Mouse (Mus musculus): ENCODE data around the gene Sun2. TPM values are rescaled to one million over a fixed set of nuclear protein-coding genes. Genes with fewer than 3 reads are reported as not detected.
A peak's percentile ranks its signal among the peaks of the same experiment; 100 is the strongest.

Gene Sun2
- polyA plus RNA-seq, 1 experiment from 2014 or later, result 10.2 TPM

DNA sequence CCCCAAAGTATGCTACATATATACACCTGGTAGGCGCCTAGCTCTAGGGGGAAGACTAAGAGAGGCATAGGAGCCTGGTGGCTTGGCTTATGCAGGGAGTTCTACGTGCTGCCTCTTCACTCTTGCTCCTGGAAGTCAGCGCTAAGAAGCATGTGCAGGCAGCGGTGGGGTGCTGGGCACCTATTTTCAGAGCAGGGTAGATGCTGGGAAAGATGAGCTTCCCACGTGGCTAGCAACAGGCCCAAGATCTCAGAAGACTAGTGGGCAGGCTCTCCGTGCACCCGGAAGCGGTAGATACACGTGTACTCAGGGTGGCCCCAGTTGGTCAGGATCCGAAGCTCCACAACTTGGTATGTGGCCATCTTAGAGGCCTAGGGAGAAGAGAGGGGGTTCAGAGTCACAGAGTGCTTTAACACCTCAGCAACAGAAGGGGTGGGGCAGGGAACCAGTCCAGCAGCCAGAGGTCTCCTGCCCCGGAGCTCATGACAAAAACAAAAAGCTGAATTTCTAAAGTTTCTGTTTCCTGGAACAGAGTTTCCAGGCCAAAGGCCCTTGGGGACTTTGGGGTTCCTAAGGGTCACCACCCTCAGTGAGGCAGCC is 17.0 kb downstream of the Sun2 start:
- Histone ChIP-seq H3K9me3 (ENCODE audit: control insufficient read depth, low read length) (no peaks in the 10 kb centered on the region), H3K4me3 (ENCODE audit: low read depth, low read length) (no peak overlapping the region), H3K36me3 (ENCODE audit: control insufficient read depth, insufficient read depth, low read length) (peaks cover 22% of the 10 kb centered on the region), H3K4me1 (ENCODE audit: control insufficient read depth, insufficient read depth, low read length) (no peaks in the 10 kb centered on the region), H3K27ac (ENCODE audit: low read depth, low read length) (no peak overlapping the region), H3K9ac (ENCODE audit: low read length) (no peak overlapping the region), H3K4me2 (ENCODE audit: low read depth) (no peak overlapping the region), H3K27me3 (ENCODE audit: control insufficient read depth, insufficient read depth, low read length) (no peaks in the 10 kb centered on the region)
- no peak for DNase-seq (ENCODE audit: low spot score)
- 90% methylated on average over 11 of the region's 11 CpGs for WGBS
- ATAC-seq (ENCODE audit: insufficient read depth, low FRiP score, low TSS enrichment), result no peak

DNA sequence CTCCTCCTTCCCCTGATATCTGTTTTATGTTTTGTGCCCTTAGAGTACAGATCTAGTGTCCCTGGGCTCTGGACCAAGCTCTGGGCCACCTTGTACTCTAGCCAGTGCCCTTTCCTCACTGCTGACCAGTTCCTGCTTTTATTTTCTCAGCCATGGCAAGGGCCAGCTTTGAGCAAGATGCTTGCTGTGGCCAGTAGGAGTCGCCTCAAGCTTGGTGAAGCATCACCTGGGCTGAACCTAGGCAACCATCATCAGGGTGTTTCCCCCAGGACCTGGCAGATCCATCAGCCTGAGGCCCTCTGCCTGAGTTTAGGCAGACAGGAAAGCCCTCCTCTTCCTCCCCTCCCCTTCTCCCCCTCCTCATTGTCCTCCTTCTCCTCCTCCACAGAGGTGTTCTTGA is 18.9 kb downstream of the Sun2 start:
- no peak for ATAC-seq (ENCODE audit: insufficient read depth, low FRiP score, low TSS enrichment)
- Histone ChIP-seq H3K9me3 (ENCODE audit: control insufficient read depth, low read length) (no peaks in the 10 kb centered on the region), H3K36me3 (ENCODE audit: control insufficient read depth, insufficient read depth, low read length) (peaks cover 18% of the 10 kb centered on the region), H3K4me1 (ENCODE audit: control insufficient read depth, insufficient read depth, low read length) (no peaks in the 10 kb centered on the region), H3K4me3 (ENCODE audit: low read depth, low read length) (no peak overlapping the region), H3K9ac (ENCODE audit: low read length) (no peak overlapping the region), H3K4me2 (ENCODE audit: low read depth) (no peak overlapping the region), H3K27me3 (ENCODE audit: control insufficient read depth, insufficient read depth, low read length) (no peaks in the 10 kb centered on the region), H3K27ac (ENCODE audit: low read depth, low read length) (no peak overlapping the region)
- peak; percentile 34 for DNase-seq (ENCODE audit: low spot score)
- 35% methylated on average over 1 of the region's 1 CpGs for WGBS

DNA sequence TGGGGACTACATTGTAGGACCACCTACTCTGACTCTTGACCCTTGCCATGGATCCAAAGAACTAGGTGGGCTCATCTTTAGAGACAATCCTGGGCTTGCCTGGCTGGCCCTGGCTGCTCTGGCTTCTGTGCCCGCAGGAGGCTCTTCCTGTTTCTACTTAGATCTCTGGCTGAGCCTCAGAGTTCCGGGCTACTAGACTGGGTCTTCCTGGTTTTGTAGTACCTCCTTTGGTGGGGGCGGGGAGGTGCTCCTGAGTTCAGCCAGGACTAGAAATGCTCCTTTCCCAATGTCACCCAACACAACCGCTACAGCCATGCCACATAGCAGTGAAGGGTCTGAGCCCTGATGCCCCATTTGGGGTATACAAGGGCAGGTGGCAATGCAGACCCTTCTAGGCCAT is 21.5 kb downstream of the Sun2 start:
- Histone ChIP-seq H3K4me3 (ENCODE audit: low read depth, low read length) (no peak overlapping the region), H3K4me2 (ENCODE audit: low read depth) (no peak overlapping the region), H3K4me1 (ENCODE audit: control insufficient read depth, insufficient read depth, low read length) (no peaks in the 10 kb centered on the region), H3K27me3 (ENCODE audit: control insufficient read depth, insufficient read depth, low read length) (no peaks in the 10 kb centered on the region), H3K27ac (ENCODE audit: low read depth, low read length) (no peak overlapping the region), H3K36me3 (ENCODE audit: control insufficient read depth, insufficient read depth, low read length) (peaks cover 17% of the 10 kb centered on the region), H3K9ac (ENCODE audit: low read length) (no peak overlapping the region), H3K9me3 (ENCODE audit: control insufficient read depth, low read length) (no peaks in the 10 kb centered on the region)
- ATAC-seq (ENCODE audit: insufficient read depth, low FRiP score, low TSS enrichment) (no peak), DNase-seq (ENCODE audit: low spot score) (no peak)
- 84% methylated on average over 4 of the region's 4 CpGs for WGBS

DNA sequence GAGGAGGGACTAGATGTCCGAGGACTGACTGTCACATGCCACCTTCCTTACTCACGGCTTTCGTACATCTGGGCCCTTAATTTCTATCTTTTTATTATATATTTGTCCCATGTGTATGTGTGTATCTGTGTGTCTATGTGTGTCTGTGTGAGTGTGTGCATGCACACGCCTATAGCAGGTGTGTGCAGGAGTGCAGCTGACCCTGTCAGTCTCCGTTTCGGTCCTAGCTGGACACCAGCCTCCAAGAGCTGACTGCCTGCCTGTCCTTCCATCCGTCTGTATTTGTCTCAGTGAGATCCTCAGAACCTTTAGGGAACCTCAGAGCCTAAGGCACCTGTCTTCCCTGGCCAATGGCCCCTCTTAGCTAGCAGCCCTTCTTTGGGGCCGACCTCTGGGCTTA is 22.1 kb downstream of the Sun2 start:
- Histone ChIP-seq H3K27me3 (ENCODE audit: control insufficient read depth, insufficient read depth, low read length) (no peaks in the 10 kb centered on the region), H3K4me1 (ENCODE audit: control insufficient read depth, insufficient read depth, low read length) (no peaks in the 10 kb centered on the region), H3K4me2 (ENCODE audit: low read depth) (no peak overlapping the region), H3K27ac (ENCODE audit: low read depth, low read length) (no peak overlapping the region), H3K36me3 (ENCODE audit: control insufficient read depth, insufficient read depth, low read length) (peaks cover 15% of the 10 kb centered on the region), H3K9ac (ENCODE audit: low read length) (no peak overlapping the region), H3K4me3 (ENCODE audit: low read depth, low read length) (no peak overlapping the region), H3K9me3 (ENCODE audit: control insufficient read depth, low read length) (no peaks in the 10 kb centered on the region)
- no peak for DNase-seq (ENCODE audit: low spot score)
- no peak for ATAC-seq (ENCODE audit: insufficient read depth, low FRiP score, low TSS enrichment)
- WGBS, result 94% methylated on average over 8 of the region's 8 CpGs

DNA sequence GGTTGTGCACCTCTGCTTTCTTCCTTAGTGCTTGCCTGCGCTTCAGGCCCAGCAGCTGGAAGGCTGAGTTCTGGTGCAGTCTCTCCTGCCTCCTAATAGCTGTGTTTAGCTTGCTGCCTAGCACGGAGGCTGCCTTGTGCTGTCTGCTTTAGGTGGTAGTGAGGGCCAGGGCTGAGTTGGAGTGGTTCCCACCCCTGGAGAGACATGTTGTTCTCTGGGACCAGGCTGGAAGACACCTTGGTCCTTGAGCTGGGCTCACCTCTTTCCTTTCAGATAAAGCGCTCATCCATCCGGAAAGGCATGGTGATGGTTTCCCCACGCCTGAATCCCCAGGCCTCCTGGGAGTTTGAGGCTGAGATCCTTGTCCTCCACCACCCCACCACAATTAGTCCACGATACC is 25.6 kb downstream of the Sun2 start:
- H3K27ac ChIP-seq (ENCODE audit: low read depth, low read length), result no peak overlapping the region
- no peaks in the 10 kb centered on the region for H3K4me1 ChIP-seq (ENCODE audit: control insufficient read depth, insufficient read depth, low read length)
- no peak overlapping the region for H3K9ac ChIP-seq (ENCODE audit: low read length)
- H3K4me2 ChIP-seq (ENCODE audit: low read depth), result no peak overlapping the region
- H3K36me3 ChIP-seq (ENCODE audit: control insufficient read depth, insufficient read depth, low read length), result peaks cover 26% of the 10 kb centered on the region
- ATAC-seq (ENCODE audit: insufficient read depth, low FRiP score, low TSS enrichment) (no peak), DNase-seq (ENCODE audit: low spot score) (no peak)
- WGBS, result 90% methylated on average over 6 of the region's 6 CpGs
- H3K9me3 ChIP-seq (ENCODE audit: control insufficient read depth, low read length), result no peaks in the 10 kb centered on the region
- no peaks in the 10 kb centered on the region for H3K27me3 ChIP-seq (ENCODE audit: control insufficient read depth, insufficient read depth, low read length)
- no peak overlapping the region for H3K4me3 ChIP-seq (ENCODE audit: low read depth, low read length)

DNA sequence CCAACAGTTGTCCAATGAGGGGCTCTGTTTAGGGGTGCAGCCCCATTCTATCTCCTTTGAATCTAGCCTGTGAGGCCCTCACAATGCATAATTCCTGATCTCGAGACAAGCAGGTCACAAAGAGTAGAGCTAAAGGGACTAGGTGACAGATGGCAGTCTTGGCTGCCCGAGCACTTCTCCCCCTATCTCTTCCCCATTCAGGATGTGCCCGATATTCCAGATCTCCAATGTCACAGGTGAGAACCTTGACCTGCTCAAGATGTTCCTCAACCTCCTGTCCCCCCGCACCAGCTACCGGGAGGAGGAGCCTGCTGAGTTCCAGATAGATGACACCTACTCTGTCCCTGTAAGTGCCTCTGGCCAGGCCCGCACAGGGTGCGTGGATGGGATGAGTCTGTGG is 26.7 kb downstream of the Sun2 start:
- 95% methylated on average over 7 of the region's 7 CpGs for WGBS
- no peaks in the 10 kb centered on the region for H3K4me1 ChIP-seq (ENCODE audit: control insufficient read depth, insufficient read depth, low read length)
- no peak overlapping the region for H3K27ac ChIP-seq (ENCODE audit: low read depth, low read length)
- H3K4me3 ChIP-seq (ENCODE audit: low read depth, low read length), result no peak overlapping the region
- H3K4me2 ChIP-seq (ENCODE audit: low read depth), result no peak overlapping the region
- ATAC-seq (ENCODE audit: insufficient read depth, low FRiP score, low TSS enrichment) (no peak), DNase-seq (ENCODE audit: low spot score) (no peak)
- H3K36me3 ChIP-seq (ENCODE audit: control insufficient read depth, insufficient read depth, low read length), result peaks cover 29% of the 10 kb centered on the region
- H3K9ac ChIP-seq (ENCODE audit: low read length), result no peak overlapping the region
- no peaks in the 10 kb centered on the region for H3K27me3 ChIP-seq (ENCODE audit: control insufficient read depth, insufficient read depth, low read length)
- no peaks in the 10 kb centered on the region for H3K9me3 ChIP-seq (ENCODE audit: control insufficient read depth, low read length)

DNA sequence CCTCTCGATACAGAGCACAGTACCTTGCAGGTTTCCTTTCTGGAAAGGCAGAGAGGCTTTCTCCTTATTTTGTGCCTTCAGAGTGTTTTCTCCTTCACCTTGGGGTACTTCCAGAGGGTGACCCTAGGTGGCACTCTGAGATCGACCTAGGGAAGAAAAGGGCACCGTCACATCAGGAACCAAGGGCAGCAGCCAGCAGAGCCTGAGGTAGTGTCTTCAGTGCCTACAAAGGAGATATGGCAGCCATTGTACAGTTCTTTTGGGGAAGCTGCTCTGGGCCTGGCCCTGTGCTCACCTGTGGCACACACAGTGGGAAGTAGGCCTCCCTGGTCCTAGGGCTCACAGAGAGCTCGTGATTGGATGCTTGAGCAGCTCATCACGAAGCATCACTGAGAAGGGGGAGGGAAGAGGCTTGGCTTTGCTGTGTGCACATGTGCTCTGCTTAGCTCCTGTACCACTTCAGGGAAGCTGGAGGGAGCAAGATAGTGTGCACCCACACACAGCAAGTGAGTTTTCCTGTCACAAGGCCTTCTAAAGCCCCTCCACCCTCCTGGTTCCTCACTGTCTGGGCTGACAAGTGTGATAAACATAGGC is 34.0 kb downstream of the Sun2 start:
- ATAC-seq (ENCODE audit: insufficient read depth, low FRiP score, low TSS enrichment) (no peak), DNase-seq (ENCODE audit: low spot score) (no peak)
- H3K9ac ChIP-seq (ENCODE audit: low read length), result no peak overlapping the region
- no peaks in the 10 kb centered on the region for H3K9me3 ChIP-seq (ENCODE audit: control insufficient read depth, low read length)
- no peaks in the 10 kb centered on the region for H3K4me1 ChIP-seq (ENCODE audit: control insufficient read depth, insufficient read depth, low read length)
- peaks cover 21% of the 10 kb centered on the region for H3K36me3 ChIP-seq (ENCODE audit: control insufficient read depth, insufficient read depth, low read length)
- no peaks in the 10 kb centered on the region for H3K27me3 ChIP-seq (ENCODE audit: control insufficient read depth, insufficient read depth, low read length)
- H3K27ac ChIP-seq (ENCODE audit: low read depth, low read length), result no peak overlapping the region
- WGBS, result 93% methylated on average over 5 of the region's 5 CpGs
- H3K4me2 ChIP-seq (ENCODE audit: low read depth), result no peak overlapping the region
- H3K4me3 ChIP-seq (ENCODE audit: low read depth, low read length), result no peak overlapping the region

DNA sequence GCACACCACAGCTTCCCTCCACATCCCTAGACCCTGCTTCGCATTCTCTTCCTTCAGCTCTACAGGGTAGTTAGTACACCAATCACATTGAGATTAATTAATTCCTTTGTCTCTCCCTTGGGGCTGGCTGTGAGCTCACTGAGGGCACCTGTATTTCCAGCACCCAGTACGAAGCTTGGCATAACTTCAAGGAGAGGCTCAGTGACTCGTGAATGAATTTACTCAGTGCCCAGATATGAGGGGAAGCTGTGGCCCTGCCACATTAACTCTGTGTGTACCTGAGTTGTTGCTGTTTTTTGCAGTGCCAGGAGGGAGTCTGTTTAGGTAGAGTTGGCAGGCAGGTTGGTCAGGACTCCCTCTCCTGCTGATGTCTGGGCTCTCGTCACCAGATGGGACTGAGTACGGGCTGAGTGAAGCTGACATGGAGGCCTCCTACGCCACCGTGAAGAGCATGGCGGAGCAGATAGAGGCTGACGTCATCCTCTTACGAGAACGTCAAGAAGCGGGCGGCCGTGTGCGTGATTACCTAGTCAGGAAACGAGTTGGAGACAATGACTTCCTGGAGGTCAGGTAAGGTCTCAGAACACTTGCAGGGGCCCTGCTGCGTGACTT is 35.6 kb downstream of the Sun2 start:
- WGBS, result 91% methylated on average over 17 of the region's 17 CpGs
- ATAC-seq (ENCODE audit: insufficient read depth, low FRiP score, low TSS enrichment) (no peak), DNase-seq (ENCODE audit: low spot score) (no peak)
- peaks cover 13% of the 10 kb centered on the region; the same call in 1 of the 2 replicates for H3K36me3 ChIP-seq (ENCODE audit: control insufficient read depth, insufficient read depth, low read length)
- H3K27me3 ChIP-seq (ENCODE audit: control insufficient read depth, insufficient read depth, low read length), result no peaks in the 10 kb centered on the region
- H3K9ac ChIP-seq (ENCODE audit: low read length), result no peak overlapping the region
- no peaks in the 10 kb centered on the region for H3K9me3 ChIP-seq (ENCODE audit: control insufficient read depth, low read length)
- no peak overlapping the region for H3K4me2 ChIP-seq (ENCODE audit: low read depth)
- no peaks in the 10 kb centered on the region for H3K4me1 ChIP-seq (ENCODE audit: control insufficient read depth, insufficient read depth, low read length)
- H3K4me3 ChIP-seq (ENCODE audit: low read depth, low read length), result no peak overlapping the region
- H3K27ac ChIP-seq (ENCODE audit: low read depth, low read length), result no peak overlapping the region

DNA sequence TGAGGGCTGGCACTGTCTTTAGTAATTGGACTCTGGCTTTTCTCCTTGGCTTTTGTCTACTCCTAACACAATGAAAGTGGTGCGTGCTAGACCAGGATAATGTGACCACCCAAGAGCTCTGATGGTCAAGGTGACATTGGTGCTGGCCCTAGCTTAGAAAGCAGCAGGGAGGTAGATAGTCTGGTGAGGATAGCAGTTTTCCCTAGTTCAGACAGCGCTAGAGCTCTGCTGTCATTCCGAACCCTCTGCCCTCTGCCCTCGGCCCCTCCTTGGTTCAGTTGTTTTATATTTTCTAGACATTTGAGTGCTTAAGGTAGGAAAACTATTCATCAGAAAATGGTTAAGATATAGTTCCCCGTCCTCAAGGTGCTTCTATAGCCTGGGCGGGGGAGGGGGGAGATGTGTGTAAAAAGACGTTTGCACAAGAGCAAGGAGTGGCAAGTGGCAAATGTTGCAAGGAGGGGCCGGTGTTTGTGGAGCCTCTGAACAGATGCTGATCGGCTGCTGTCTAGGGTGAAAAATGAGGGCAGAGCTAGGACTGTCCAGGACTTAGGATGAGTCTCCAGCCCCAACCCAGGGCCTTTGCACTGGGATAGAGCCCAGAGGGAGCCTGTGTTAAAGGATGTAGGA is 44.7 kb downstream of the Sun2 start:
- DNase-seq (ENCODE audit: low spot score) (no peak), ATAC-seq (ENCODE audit: insufficient read depth, low FRiP score, low TSS enrichment) (no peak)
- Histone ChIP-seq H3K9ac (ENCODE audit: low read length) (no peak overlapping the region), H3K4me1 (ENCODE audit: control insufficient read depth, insufficient read depth, low read length) (no peaks in the 10 kb centered on the region; the same call in none of the 2 replicates), H3K9me3 (ENCODE audit: control insufficient read depth, low read length) (no peaks in the 10 kb centered on the region), H3K4me3 (ENCODE audit: low read depth, low read length) (no peak overlapping the region), H3K4me2 (ENCODE audit: low read depth) (no peak overlapping the region), H3K27ac (ENCODE audit: low read depth, low read length) (no peak overlapping the region), H3K36me3 (ENCODE audit: control insufficient read depth, insufficient read depth, low read length) (no peaks in the 10 kb centered on the region), H3K27me3 (ENCODE audit: control insufficient read depth, insufficient read depth, low read length) (no peaks in the 10 kb centered on the region)
- 78% methylated on average over 9 of the region's 9 CpGs for WGBS

Measured in neural tube, embryonic 11.5 days (tissue).